Mouse (Mus musculus): ENCODE results near the gene Jsrp1. TPM values are rescaled to one million over a fixed set of nuclear protein-coding genes. Genes with fewer than 3 reads are reported as not detected.

Jsrp1 gene
- total RNA-seq, 2 experiments from 2014 or later, result 1.9 to 2.5 TPM

DNA sequence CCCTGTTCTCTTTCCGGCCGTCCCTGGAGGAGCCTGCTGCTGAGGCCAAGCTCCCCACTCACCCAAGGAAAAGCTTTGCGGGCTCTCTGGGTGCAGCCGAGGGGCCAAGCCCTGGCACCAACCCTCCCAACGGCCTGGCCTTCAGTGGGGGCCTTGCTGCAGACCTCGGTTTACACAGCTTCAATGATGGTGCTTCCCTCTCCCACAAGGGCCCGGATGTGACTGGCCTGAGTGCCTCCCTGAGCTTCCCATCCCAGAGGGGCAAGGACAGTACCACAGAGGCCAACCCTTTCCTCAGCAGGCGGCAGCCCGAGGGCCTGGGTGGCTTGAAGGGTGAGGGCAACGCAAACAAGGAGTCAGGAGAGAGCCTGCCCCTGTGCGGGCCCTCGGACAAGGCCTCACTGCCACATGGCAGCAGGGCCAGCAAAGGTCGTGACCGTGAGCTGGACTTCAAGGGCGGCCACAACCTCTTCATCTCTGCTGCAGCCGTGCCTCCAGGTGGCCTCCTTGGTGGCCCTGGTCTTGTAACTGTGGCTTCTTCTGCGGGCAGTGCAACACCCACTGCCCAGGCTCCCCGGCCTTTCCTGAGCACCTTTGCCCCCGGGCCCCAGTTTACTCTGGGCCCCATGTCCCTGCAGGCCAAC, 22.4 kb downstream of the Jsrp1 start:
- DNase-seq (ENCODE audit: low spot score in 2 of 2), result no peak
- TF ChIP-seq CTCF (conservative IDR thresholded peaks at IDR 0.05), result no peak
- H3K4me3 ChIP-seq, result no peak overlapping the region
- H3K27ac ChIP-seq, result peak overlapping the region; percentile 88; the same call in 1 of the 2 replicates

- no peak for DNase-seq (ENCODE audit: low spot score in 2 of 2)
- no peak for TF ChIP-seq CTCF (conservative IDR thresholded peaks at IDR 0.05)
- Histone ChIP-seq H3K27ac (no peak overlapping the region), H3K4me3 (no peak overlapping the region)
Observed at GRCm38 (mm10) chr10:80787517-80787916, 25.8 kb downstream of the Jsrp1 start.

DNA sequence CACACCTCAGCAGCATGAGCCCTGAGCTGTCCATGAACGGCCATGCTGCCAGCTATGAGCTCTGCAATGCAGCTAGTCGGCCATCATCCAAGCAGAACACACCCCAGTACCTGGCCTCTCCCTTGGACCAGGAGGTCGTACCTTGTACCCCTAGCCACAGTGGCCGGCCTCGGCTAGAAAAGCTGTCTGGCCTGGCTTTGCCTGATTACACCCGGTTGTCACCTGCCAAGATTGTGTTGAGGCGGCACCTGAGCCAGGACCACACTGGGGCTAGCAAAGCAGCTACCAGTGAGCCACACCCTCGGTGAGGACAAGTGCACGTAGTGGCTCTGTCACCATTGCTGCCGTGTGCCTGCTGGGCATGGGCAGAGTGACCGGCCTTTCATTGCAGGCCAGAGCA, 27.3 kb downstream of the Jsrp1 start:
- DNase-seq (ENCODE audit: low spot score in 2 of 2), result no peak
- no peak for TF ChIP-seq CTCF (conservative IDR thresholded peaks at IDR 0.05)
- H3K27ac ChIP-seq, result no peak overlapping the region
- H3K4me3 ChIP-seq, result no peak overlapping the region

GRCm38 (mm10) chr10:80784871-80785270, 28.4 kb downstream of the Jsrp1 start:
- DNase-seq (ENCODE audit: low spot score in 2 of 2), result no peak
- TF ChIP-seq CTCF (conservative IDR thresholded peaks at IDR 0.05), result no peak
- Histone ChIP-seq H3K27ac (peak overlapping the region; percentile 78; the same call in 1 of the 2 replicates), H3K4me3 (no peak overlapping the region)

- Histone ChIP-seq H3K27ac (peak overlapping the region; percentile 78), H3K4me3 (no peak overlapping the region)
- TF ChIP-seq CTCF (conservative IDR thresholded peaks at IDR 0.05), result no peak
- DNase-seq (ENCODE audit: low spot score in 2 of 2), result no peak
Observed at GRCm38 (mm10) chr10:80784302-80784701, 29.0 kb downstream of the Jsrp1 start.

DNA sequence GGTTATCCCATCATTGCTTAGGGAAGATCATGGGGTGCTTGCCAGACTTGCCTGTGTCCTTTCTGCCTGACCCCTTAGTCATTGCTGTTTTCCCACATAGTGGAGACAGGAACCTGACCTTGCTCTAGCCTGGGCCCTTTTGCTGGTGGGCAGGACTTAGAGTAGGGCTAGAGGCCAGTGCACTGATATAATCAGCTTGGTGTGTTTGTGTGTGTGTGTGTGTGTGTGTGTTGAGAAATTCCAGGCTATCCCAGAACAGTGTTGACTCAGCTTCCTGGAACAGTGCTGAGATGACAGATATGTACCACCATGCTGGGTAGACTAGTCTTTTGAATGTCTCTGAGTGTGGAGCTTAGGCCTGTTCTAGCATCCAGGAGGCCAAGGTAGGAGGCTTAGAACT, 33.7 kb downstream of the Jsrp1 start:
- no peak for TF ChIP-seq CTCF (conservative IDR thresholded peaks at IDR 0.05)
- DNase-seq (ENCODE audit: low spot score in 2 of 2), result no peak
- Histone ChIP-seq H3K4me3 (no peak overlapping the region), H3K27ac (no peak overlapping the region)

- DNase-seq (ENCODE audit: low spot score in 2 of 2), result no peak
- Histone ChIP-seq H3K27ac (no peak overlapping the region), H3K4me3 (no peak overlapping the region)
- TF ChIP-seq CTCF (conservative IDR thresholded peaks at IDR 0.05), result no peak
Observed at GRCm38 (mm10) chr10:80777123-80777522, 36.2 kb downstream of the Jsrp1 start.

- peak overlapping the region; percentile 87; the same call in 1 of the 2 replicates for H3K27ac ChIP-seq
- no peak for DNase-seq (ENCODE audit: low spot score in 2 of 2)
Observed at GRCm38 (mm10) chr10:80776358-80776869, 36.9 kb downstream of the Jsrp1 start.

DNA sequence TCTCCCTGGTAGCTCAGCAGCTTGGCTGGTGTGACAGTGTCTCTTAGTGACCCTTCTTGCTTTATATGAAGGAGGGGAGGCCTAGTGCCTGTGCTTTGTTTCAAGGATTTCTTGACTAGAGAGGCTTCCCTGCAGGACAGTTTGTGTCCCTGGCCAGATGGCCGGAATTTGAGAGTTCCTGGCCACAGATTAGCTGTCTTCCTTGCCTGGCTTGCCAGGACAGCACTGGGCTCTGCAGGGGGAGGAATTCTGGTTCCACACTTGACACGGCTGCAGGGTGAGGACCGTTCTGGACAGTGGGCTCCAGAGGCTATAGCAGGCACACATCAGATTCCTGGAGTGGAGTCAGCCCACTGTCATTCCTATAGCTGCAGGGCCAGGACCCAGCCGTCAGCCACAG, 37.6 kb downstream of the Jsrp1 start:
- no peak for DNase-seq (ENCODE audit: low spot score in 2 of 2)
- Histone ChIP-seq H3K27ac (peak overlapping the region; percentile 87), H3K4me3 (no peak overlapping the region)
- TF ChIP-seq CTCF (conservative IDR thresholded peaks at IDR 0.05), result no peak

More at GRCm38 (mm10) chr10:80776358-80776869, 36.9 kb downstream of the Jsrp1 start:
- no peak overlapping the region for H3K4me3 ChIP-seq
- TF ChIP-seq CTCF (conservative IDR thresholded peaks at IDR 0.05), result no peak

- Histone ChIP-seq H3K27ac (peak overlapping the region; percentile 87), H3K4me3 (no peak overlapping the region)
- no peak; the same call in 1 of the 2 replicates for TF ChIP-seq CTCF (conservative IDR thresholded peaks at IDR 0.05)
- DNase-seq (ENCODE audit: low spot score in 2 of 2), result no peak
Observed at GRCm38 (mm10) chr10:80774981-80775380, 38.3 kb downstream of the Jsrp1 start.

DNA sequence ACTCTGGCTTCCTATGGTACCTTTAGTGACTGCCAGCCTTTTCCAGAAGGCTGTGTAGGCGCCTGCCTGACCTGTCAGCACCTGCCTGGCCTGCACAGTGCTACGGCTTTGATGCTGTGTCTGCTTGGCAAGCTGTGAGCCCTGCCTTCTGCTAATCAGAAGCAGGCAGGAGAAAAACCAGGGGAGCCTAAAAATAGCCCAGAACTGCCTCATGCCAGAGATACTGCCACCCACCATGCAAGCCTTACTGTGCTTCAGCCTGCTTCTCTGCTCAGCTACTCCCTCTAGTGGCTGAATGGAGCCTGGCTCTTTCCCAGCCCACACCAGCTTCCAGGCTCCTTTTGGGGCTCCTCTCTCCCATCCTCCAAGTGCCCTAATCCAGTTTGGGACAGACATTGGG, 38.7 kb downstream of the Jsrp1 start:
- peak; percentile 99 for TF ChIP-seq CTCF (conservative IDR thresholded peaks at IDR 0.05)
- H3K4me3 ChIP-seq, result no peak overlapping the region
- H3K27ac ChIP-seq, result peak overlapping the region; percentile 87
- peak; percentile 94 for DNase-seq (ENCODE audit: low spot score in 2 of 2)

GRCm38 (mm10) chr10:80773816-80774215, 39.5 kb downstream of the Jsrp1 start:
- no peak for TF ChIP-seq CTCF (conservative IDR thresholded peaks at IDR 0.05)
- no peak for DNase-seq (ENCODE audit: low spot score in 2 of 2)
- Histone ChIP-seq H3K4me3 (no peak overlapping the region), H3K27ac (peak overlapping the region; percentile 87)

DNA sequence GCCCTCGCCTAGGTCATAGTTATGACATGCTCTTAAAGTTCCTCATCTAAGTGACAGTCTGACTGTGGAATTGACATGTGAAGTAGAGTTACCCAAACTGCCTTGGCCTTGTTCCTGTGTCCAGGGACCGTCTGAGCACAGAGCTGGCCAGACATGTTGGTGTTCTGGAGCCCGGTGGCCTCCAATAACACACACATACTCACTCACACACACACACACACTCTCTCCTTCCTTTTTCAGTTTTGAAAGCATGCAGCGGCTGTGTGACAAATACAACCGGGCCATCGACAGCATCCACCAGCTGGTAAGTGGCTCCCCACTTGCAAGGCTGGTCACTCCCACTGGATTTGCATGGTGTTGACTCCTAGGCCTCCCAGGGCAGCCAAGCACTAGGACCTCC, 44.9 kb downstream of the Jsrp1 start:
- no peak for TF ChIP-seq CTCF (conservative IDR thresholded peaks at IDR 0.05)
- H3K4me3 ChIP-seq, result no peak overlapping the region
- no peak overlapping the region for H3K27ac ChIP-seq
- no peak for DNase-seq (ENCODE audit: low spot score in 2 of 2)

GRCm38 (mm10) chr10:80766161-80766815, 47.0 kb downstream of the Jsrp1 start:
- Histone ChIP-seq H3K4me3 (no peak overlapping the region), H3K27ac (peak overlapping the region; percentile 24)
- DNase-seq (ENCODE audit: low spot score in 2 of 2), result no peak
- no peak for TF ChIP-seq CTCF (conservative IDR thresholded peaks at IDR 0.05)

Measured in layer of hippocampus, adult 2 months (tissue).